Mouse (Mus musculus) WW6 (cell line): ENCODE data around the gene Iqca.

ENCODE experiments used
- DNase-seq: peaks from one replicate; pipeline ENCODE4 v3.0.0-alpha.2; 2013; ENCODE audit warnings: low read depth, low spot score

Iqca gene

DNA sequence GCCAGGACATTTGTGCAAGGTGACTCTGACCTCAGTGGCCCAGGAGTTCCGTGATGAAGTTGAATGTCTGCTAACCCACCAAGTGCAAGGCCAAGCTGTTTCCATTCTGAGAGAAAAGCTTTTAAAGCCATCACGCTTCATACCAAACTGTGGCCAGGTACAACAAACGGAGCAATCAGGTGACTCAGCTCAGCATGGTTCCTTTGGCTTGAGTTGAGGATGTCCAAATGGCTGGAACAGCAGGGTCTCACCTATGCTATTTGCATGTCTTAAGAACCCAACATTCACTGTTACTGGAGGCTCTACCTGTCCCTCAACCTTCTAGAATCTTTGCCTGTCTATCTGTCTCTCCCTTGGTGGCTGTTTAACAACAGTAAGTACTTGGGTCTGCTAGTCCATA, 93.1 kb downstream of the Iqca start:
- no peak for DNase-seq

DNA sequence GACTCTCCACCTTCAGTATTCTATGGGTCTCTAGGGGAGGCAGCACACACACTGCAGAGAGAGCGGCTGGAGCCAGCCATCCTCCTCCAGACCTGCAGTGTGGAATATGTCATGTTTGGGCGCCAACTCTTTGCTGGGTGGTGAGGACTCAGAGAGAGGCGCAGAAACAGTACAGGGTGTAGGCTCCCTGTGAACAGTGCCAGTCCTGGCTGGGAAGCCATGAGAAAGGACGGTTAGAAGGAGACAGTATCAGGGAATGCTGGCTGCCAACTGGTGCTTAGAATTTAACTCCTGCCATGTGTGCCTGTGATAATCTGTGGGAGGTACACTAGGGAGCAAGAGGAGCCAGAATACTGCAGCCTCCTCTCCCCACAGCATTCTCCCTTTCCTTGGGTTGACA, 98.2 kb downstream of the Iqca start:
- no peak for DNase-seq

DNA sequence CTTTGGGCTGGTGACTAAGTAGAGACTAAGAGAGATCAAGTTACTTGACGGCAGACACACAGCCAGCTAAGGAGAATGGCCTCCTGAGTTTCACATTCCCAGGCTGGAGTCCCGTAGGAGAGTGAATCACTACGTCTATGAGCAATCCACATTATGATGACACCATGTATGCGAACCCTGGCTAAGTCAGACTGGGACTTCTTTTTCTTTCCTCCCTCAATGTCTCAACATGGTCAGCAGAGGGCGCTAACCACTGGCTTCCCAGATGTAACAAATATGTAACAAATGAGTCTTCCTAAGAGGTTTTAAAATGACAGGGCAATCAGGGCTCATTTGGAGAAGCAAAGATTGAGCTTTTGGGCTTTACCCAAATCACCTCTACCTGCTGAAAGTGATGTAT, 101.9 kb downstream of the Iqca start:
- DNase-seq = no peak

DNA sequence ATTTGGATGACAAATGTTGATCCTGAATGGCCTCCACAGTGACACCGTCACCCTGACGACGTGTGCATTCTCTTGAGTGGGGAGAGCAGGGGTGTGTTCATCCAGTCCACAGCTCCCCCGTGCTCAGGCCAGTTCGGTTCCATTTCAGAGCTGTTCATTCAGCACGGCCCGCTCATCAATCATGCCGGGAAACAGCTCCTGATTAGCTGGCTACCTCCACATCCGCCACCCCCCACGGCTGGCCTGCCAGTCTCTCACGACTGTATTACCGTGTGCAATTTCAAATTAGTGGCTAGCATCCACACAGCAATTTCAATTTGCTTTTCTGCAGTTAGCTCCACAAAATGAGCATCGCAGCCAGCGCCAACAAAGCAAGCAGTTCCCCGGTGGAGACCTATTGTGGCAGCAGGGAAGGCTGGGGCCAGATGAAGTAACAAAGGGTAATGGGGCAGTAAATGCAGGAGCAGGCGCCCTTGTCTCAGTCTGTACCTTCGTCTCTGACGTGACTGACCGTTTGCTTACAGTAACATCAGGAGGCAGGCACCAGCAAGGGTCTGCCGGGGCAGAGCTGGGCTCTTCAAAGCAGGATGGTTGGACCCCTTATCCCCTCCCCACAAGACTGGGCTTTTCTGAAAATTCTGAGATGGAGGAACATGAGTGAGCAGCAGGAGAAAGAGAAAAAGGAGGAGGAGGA, 103.0 kb downstream of the Iqca start:
- DNase-seq = no peak

DNA sequence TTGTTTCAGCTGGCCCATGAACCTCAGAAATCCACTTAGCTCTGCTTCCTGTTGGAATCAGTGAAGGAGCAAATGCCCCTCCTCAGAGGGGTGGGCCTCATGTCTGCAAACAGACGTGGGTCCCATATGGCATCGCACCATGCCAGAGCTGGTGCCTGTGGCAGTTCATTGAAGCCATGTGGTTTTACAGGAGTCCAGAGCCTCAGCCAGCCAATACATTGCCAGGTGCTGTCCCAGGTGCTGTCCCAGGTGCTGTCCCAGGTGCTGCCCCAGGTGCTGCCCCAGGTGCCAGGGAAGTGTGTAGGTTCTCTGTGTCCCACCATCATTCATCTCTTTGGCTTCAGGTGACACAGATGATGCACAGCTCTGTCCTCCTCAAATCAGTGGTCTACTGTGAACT, 124.9 kb downstream of the Iqca start:
- DNase-seq = no peak

DNA sequence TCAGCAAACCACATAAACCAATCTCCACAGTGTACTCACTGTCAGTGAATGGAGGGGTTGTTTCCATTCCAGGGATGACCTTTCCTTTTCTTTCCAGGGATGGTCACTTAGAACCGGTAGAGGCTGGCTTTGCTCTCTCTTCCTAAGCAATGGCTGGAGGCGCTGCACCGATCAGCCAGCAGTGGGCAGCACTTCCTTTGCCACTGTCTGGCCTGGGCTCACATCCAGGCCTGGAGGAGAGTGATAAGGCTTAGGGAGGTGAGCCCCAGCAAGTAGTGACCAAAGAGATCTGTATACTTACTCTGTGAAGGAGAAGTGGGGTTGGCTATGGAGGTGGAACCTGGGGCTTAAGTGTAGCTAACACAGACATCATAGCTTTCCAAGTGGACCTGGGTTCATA, 126.3 kb downstream of the Iqca start:
- DNase-seq = no peak

DNA sequence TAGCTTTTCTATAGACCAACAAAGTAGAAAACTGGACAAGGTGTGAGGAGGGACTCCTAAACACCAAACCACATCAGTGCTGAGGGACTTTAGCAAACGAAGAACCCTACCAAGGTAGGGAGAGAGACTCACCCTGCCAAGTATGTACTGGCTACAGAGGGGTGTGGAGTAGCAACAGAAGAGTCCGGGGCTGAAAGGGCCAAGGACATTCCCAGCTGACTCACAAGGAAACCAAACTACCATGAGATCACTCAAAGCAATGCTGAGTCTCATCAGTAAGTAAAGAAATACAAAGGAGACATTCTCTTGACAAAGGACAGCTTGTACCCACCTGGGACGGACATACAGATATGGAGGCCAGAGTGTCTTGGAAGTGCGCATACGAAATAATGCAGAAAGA, 132.9 kb downstream of the Iqca start:
- no peak for DNase-seq

DNA sequence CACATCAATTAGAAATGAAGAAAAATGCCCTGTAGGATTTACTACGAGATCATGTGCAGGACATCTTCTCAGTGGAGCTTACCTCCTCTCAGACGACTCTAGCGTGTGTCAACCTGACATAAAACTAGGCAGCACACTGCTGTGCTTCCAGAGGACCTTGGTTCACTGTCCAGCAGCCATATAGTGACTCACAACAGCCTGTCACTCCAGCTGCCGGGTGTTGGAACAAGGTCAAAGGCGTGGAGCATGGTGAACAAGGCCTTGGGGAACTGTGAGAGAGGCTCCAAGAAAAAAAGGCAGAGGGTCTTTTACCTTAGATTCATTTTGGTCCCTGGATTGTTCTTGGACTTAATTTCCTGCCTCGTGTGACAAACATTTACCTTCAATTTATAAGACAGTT, 135.1 kb downstream of the Iqca start:
- no peak for DNase-seq

DNA sequence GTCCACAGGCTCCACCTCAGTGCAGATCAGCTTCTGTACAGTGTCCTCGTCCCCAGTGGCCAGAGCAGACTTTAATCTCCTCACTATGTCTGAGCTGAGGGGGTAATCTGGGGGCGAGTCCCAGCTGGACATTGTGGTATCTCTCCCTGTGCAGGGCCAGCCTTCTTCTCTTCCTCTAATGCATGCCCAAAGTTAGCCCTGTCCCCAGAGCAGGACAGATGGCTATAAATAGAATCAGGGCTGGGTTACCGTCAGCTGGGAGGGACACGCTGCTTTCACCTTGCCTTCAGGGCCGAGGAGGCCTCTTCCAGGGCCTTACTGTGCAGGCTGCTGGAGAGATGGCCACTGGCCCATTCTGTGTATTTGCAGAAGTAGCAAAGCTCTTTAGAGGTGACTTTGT, 138.8 kb downstream of the Iqca start, which contains the start of gene Asb18:
Gene Asb18 (minus strand): TSS at position 221 of the 400 bp plus-strand sequence.
- no peak for DNase-seq

DNA sequence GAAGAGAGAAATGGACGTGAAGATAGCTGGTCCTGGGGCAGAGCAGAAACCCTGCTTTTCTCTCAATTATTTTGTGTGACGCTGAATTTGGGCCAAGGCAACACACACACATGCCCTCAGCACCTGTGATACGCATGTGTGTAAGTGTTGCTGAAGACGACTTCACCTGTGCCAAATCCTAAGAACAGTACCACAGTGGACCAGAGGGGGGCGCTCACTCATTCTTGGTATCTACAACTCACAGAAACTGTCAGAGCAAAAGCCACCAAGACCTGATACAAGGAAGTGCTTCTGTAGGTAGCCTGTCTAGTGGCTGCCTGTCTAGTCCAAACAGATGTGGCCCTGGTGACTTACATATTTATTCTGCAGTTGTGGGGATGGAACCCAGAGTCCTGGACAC, 139.9 kb downstream of the Iqca start:
- peak; percentile 24 for DNase-seq

DNA sequence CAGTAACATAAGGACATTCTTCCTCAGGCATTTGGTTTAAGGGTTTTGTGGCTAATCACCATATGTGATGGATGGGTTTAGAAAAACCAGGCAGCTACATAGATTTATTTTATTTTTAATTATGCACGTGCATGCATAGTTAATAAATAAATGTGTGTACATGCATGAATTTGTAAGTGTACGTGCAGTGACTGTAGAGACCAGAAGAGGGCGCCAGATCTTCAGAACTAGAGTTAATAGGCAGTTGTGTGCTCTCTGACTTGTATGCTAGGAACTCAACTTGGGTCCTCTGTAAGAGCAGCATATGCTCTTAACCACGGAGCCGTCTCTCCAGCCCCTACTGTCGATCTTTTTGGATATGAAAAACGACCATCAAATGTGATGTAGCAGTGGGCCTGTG, 140.4 kb downstream of the Iqca start:
- DNase-seq = peak; percentile 36

DNA sequence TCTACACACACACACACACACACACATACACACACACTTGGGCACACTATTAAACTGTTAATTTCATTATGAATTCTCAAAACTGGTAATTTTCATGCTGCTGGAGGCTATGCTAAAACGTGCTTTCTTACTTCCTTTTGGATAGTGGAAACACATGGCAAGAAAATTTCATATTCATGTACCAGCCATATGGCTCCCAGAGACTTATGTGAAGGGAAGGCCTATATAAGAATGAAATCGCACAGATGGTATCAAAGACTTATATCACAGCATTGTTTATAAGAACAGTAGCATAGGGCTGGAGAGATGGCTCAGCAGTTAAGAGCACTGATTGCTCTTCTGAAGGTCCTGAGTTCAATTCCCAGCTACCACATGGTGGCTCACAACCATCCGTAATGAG, 141.0 kb downstream of the Iqca start:
- DNase-seq = no peak

DNA sequence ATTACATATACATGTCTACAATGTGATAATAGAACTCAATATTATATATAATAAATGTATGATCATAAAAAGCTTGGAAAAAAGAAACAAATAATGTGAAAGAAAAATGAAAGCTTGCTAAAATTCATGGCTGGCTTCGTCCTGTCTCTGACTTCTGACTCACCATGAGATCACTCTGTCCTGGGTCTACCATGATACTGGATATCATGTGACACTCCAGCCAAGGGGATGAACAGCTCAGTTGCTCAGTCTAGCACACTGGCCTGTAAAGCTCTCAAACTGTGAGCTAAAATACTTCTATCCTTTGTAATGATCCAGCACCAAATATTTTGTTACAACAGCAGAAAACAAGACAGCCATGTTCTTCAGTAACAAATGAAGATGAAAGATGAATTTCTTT, 143.1 kb downstream of the Iqca start:
- no peak for DNase-seq

DNA sequence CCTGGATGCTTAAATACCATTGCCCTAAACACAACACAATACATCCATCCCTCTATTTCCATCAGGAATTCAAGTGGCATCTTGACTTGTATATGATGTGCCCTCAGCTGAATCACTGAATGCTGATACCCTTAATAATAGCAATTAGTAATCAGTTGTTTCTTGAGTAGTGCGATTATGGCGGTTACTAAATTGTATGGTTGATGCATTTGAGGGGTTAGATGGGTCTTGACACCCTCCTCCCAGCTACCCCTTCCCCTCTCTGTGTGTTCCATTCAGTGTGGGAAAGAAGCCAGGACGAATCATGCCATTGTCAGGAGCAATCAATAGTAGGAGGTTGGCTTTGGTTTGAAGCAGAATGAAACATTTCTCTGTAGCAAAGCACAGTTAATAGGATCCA, 144.0 kb downstream of the Iqca start:
- no peak for DNase-seq

DNA sequence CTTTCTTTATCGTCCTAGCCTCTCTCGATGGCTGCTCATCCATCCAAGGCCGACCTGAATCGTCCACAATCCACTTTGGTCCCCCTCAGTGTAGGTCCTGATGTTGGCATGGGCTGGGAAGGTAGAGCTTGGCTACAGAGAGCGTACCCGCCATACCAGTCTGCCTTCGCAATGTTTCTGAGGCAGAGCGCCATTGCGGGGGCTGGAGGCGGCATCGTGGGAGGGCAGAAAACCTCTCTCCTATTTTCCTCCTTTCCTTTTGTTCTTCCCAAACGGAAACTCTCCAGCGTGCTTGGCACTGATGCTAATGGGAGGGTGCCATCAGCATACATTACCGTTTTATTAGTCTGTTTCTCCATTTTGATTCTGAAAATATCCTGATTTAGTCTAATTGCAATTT, 146.5 kb downstream of the Iqca start:
- DNase-seq = no peak

DNA sequence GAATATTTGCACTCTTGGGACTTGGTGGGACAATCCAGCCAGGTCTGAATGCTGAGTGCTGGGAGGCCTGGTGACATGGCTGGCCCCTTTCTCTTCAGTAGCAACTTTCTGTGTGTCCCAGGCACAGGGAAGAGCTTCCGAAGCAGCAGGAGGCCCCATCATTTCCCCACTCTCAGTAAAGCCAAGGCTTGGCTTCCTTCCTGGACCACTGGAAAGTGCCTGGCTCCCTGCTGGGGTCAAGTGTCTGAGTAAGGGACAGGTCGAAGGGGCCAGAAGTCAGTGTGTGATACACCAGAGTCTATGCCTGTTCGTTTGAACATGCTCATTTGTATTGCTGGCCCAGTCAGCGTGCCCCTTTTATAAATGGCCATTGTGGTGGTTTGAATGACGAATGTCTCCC, 152.2 kb downstream of the Iqca start:
- no peak for DNase-seq

DNA sequence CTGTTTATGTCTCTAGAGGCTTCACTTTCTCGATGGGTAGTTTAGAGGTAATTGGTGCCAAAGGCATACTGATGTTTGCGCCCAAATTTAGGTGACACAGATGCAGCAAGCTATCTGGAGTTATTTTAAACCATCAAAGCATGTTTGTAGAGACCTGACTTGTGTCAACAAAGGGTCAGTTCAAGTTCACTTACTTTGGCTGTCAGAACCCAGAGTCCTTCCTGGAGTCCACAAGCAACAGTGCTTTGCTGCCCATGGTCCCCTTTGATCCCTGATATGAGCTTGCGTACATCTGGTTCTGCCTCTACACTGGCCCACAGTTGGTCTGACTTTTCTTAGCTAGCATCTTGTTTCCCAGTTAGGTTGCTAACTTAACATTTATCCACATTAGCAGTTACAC, 153.3 kb downstream of the Iqca start:
- DNase-seq = no peak

DNA sequence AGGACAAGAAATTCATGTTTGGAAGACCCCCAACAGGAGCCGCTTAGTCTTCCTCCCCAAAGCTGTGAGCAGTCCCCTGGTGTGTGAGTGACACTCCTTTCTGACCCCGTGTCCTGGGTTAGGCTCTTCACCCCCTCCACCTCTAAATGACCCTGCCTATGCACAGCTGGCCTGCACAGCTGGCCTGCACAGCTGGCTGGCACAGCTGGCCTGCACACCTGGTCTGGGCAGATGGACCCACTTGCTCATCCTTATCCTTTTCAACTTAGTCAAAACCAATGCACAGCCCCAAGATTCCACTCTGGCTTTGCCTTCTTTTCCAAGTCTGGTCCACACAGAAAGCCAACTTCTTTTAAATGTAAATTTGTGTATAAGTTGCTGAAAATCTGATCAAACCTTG, 154.5 kb downstream of the Iqca start:
- DNase-seq = no peak

DNA sequence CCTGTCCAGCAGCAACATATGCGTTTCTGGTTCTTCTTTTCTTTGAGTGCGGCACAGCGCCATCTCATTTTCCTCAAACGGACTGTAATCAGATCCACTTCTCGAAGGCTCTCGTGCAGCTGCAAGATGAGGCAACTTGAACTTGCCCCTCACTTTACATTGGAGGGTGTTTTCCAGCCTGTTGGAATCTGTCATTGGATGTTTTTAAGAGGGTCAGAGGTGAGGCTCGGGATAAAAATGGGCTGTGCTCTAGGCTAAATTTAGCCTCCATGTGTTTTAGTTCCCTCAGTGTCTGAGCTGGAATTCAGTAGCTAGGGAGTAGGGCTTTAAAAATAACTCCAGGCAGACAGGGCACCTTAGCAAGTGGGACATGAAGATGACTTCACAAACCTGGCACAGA, 155.1 kb downstream of the Iqca start:
- DNase-seq = no peak

DNA sequence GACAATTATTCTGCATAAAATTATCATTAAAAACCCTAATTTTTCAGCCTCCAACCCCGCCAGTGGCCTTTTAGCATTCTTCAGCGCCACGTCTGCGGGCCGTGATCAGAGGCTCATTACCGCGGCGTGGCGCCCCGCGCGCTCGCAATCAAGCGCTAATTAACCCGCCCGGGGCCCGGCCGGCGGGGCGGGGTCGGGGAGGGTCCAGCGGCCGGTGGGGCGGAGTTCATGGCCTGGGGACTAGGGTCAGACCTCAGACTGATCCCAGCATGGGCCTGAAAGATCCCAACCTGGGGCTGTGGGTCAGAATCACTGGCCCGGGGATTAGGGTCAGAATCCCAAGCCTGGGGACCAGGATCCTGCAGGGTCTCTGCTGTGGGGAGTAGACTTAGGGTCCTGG, 160.9 kb downstream of the Iqca start:
- no peak for DNase-seq
